Mouse (Mus musculus) myocyte (in vitro differentiated cells): Measurements from ENCODE around the gene Arntl.

Experiments
- E2F4 ChIP-seq: IDR thresholded peaks from one replicate; pipeline ENCODE4 v1.6.1; 2011; ENCODE audit warnings: mild to moderate bottlenecking, control low read depth, moderate library complexity; ENCODE audit not compliant: insufficient read depth
- MAX ChIP-seq: IDR thresholded peaks from one replicate; pipeline ENCODE4 v1.6.1; 2011; ENCODE audit warnings: low read depth, mild to moderate bottlenecking, control low read depth
- MYOD1 ChIP-seq, 3 experiments: IDR thresholded peaks; one replicate each; pipeline ENCODE4 v1.6.1; 2011; ENCODE audit warnings: control low read depth in 2 of 3, low read depth in 2 of 3, mild to moderate bottlenecking in 2 of 3, moderate library complexity in 1 of 3; ENCODE audit not compliant: insufficient read length in 2 of 3, control insufficient read depth in 1 of 3
- POLR2A ChIP-seq: IDR thresholded peaks from one replicate; pipeline ENCODE4 v1.6.1; 2011; ENCODE audit warnings: low read depth, mild to moderate bottlenecking, control low read depth, moderate library complexity; ENCODE audit not compliant: insufficient read length
- POLR2AphosphoS2 ChIP-seq: IDR thresholded peaks from one replicate; pipeline ENCODE4 v1.6.1; 2011; ENCODE audit warnings: low read depth, control low read depth; ENCODE audit not compliant: insufficient read length
- REST ChIP-seq: IDR thresholded peaks from one replicate; pipeline ENCODE4 v1.6.1; 2011; ENCODE audit warnings: mild to moderate bottlenecking, control low read depth, moderate library complexity; ENCODE audit not compliant: insufficient read depth, insufficient read length
- SRF ChIP-seq: IDR thresholded peaks from one replicate; pipeline ENCODE4 v1.6.1; 2011; ENCODE audit warnings: low read depth; ENCODE audit not compliant: control insufficient read depth, insufficient read length
- TCF12 ChIP-seq: IDR thresholded peaks from one replicate; pipeline ENCODE4 v1.6.1; 2011; ENCODE audit warnings: mild to moderate bottlenecking, control low read depth; ENCODE audit not compliant: poor library complexity, insufficient read depth, severe bottlenecking

DNA sequence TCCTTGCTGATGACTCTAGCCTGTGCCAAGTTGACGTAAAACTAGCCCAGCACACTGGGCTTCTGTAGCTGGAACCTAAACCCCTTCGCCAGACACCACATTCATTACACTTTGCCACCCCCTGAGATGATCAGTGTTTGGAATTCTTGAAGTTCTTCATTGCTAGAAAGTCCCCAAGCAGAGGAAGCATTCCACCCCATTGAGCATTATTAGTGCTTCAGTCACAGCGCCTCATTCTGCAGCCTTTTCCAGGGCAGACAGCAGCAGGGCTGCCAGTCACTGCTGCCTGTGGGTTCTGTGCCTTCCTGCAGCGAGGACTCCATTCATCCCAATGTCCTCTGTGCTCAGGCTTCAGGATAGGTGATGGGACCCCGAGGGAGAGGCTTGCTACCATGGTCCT is 37.9 kb downstream of the Arntl start:
- TF ChIP-seq TCF12 = no peak
- TF ChIP-seq POLR2A = no peak
- TF ChIP-seq E2F4 = no peak
- TF ChIP-seq REST = no peak
- no peak for TF ChIP-seq POLR2AphosphoS2
- no peak for TF ChIP-seq MAX
- TF ChIP-seq SRF = no peak
- TF ChIP-seq MYOD1 (IDR thresholded peaks at IDR 0.05; ENCODE audit: control insufficient read depth in 1 of 3, insufficient read length in 2 of 3, low read depth in 2 of 3) = no peak
